Mouse (Mus musculus) neural tube, embryonic 12.5 days (tissue): ENCODE data around the gene Irf2bp1. TPM values are rescaled to one million over a fixed set of nuclear protein-coding genes. Genes with fewer than 3 reads are reported as not detected.

Source experiments
- ATAC-seq: fragments of 200-750 bp; cut with Nextera tagmentation; 2 replicates; pipeline ENCODE4 v1.8.0; 2017; ENCODE audit warnings: low read depth, mild to moderate bottlenecking, moderate TSS enrichment, moderate library complexity; ENCODE audit not compliant: low FRiP score
- H3K27ac ChIP-seq: fragments of 300-500 bp; sonication (generic); 2 replicates; pipeline ENCODE4 v1.5.1; 2016
- H3K27me3 ChIP-seq: fragments of 300-500 bp; sonication (generic); replicated peaks from 2 replicates; pipeline ENCODE4 v1.6.1; 2016; ENCODE audit warnings: mild to moderate bottlenecking
- H3K36me3 ChIP-seq: fragments of 300-500 bp; sonication (generic); 2 replicates; pipeline ENCODE4 v1.6.1; 2016; ENCODE audit warnings: mild to moderate bottlenecking
- H3K4me1 ChIP-seq: fragments of 300-500 bp; sonication (generic); 2 replicates; pipeline ENCODE4 v1.6.1; 2016
- H3K4me2 ChIP-seq: fragments of 300-500 bp; sonication (generic); replicated peaks from 2 replicates; pipeline ENCODE4 v1.6.1; 2016; ENCODE audit warnings: mild to moderate bottlenecking
- H3K4me3 ChIP-seq: fragments of 300-500 bp; sonication (generic); 2 replicates; pipeline ENCODE4 v1.5.1; 2016
- H3K9ac ChIP-seq: fragments of 300-500 bp; sonication (generic); 2 replicates; pipeline ENCODE4 v1.6.1; 2016; ENCODE audit warnings: mild to moderate bottlenecking
- H3K9me3 ChIP-seq: fragments of 300-500 bp; sonication (generic); 2 replicates; pipeline ENCODE4 v1.6.1; 2016; ENCODE audit warnings: mild to moderate bottlenecking
- WGBS: fragments of 180-500 bp; shearing (Covaris S2); methylation state at CpG from one replicate; pipeline ENCODE4 v1.1.7; 2016; 5-methylcytosine and 5-hydroxymethylcytosine counted together
- polyA plus RNA-seq: library from polyadenylated mRNA; unstranded; fragments of >200 nt; fragmentation: Nextera tagmentation; extraction: Ambion mirVana; gene quantifications from 2 replicates; pipeline ENCODE4 v1.2.1, GENCODE M21; 2016

Gene Irf2bp1
- polyA plus RNA-seq, 1 experiment from 2014 or later, result 45.2 TPM

- no peak overlapping the region for H3K4me2 ChIP-seq
- ATAC-seq, result no peak
- 0 out of 2 replicates have a peak, but pooled peaks cover 1% of the 10 kb centered on the region for H3K4me1 ChIP-seq
- H3K36me3 ChIP-seq, result no peaks in the 10 kb centered on the region
- H3K4me3 ChIP-seq, result no peak overlapping the region
- no peak overlapping the region for H3K9ac ChIP-seq
- 70% methylated on average over 2 of the region's 2 CpGs for WGBS
- no peak overlapping the region for H3K27ac ChIP-seq
- peaks cover 2% of the 10 kb centered on the region for H3K27me3 ChIP-seq
- H3K9me3 ChIP-seq, result no peaks in the 10 kb centered on the region
These were observed 17.3 kb upstream of the Irf2bp1 start for GRCm38 (mm10) chr7:18986503-18986902.

DNA sequence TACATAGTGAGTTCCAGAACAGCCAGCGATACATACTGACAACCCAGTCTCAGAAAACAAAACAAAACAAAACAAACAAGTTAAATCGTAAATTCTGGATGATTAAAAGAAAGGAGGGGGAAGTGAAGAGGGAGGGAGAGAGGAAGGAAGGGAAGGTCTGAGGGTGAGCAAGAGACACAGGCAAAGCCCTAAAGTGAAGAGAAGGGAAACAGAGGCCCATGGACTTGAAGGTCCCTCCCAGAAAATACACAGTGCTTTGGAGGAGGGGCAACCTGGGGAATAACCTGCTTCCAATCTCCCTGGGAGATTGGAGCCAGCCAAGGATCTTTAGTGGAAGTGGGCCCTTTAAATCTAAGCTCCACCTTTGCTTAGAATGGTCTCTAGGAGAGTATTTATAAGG is 16.7 kb upstream of the Irf2bp1 start, which contains the start of gene Nanos2:
TSS of gene Nanos2 (plus strand) at position 301 of the 400 bp plus-strand sequence.
- Histone ChIP-seq H3K27me3 (peaks cover 8% of the 10 kb centered on the region), H3K9ac (no peak within 1 kb of the TSS), H3K9me3 (no peaks in the 10 kb centered on the region), H3K4me1 (peaks cover 7% of the 10 kb centered on the region; the same call in 1 of the 2 replicates), H3K27ac (no peak within 1 kb of the TSS), H3K4me2 (no peak within 1 kb of the TSS), H3K4me3 (no peak within 1 kb of the TSS), H3K36me3 (no peaks in the 10 kb centered on the region)
- no peak for ATAC-seq
- 57% methylated on average over 2 of the region's 2 CpGs for WGBS

DNA sequence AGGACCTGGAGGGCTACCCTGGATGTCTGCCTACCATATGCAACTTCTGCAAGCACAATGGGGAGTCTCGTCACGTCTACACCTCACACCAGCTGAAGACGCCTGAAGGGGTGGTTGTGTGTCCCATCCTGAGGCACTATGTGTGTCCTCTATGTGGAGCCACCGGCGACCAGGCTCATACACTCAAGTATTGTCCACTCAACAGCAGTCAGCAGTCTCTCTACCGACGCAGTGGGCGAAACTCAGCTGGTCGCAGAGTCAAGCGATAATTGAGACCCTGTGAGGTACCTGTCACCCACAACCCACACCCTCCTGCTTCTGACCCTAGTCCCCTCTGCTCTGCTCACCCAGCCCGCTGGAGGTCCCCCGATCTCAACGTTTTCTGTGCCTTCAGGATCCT is 16.1 kb upstream of the Irf2bp1 start:
- Histone ChIP-seq H3K4me1 (peaks cover 14% of the 10 kb centered on the region; the same call in 1 of the 2 replicates), H3K9me3 (no peaks in the 10 kb centered on the region), H3K36me3 (no peaks in the 10 kb centered on the region), H3K9ac (no peak overlapping the region), H3K27ac (no peak overlapping the region), H3K4me3 (no peak overlapping the region), H3K4me2 (no peak overlapping the region), H3K27me3 (peaks cover 15% of the 10 kb centered on the region)
- no peak for ATAC-seq
- WGBS, result 79% methylated on average over 13 of the region's 13 CpGs

DNA sequence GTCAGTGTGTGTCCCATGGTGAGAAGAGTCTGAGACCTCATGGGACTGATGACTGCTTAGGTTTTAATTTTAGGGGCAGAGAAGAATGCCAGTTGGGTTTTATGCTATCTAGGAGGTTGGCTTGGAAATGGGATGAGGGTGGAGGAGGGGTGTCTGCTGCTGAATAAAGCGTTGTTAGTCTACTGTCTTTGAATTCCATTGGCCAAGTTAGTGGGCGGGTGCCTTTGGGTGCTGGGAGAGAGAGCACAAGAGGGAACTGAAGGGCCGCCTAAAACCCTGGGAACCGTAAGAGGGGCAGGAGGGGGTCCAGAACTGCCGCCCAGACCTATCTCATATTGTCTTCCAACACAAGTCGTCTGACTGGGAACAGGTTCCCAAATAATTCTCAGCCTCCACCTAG is 15.1 kb upstream of the Irf2bp1 start:
- ATAC-seq, result no peak
- Histone ChIP-seq H3K4me2 (no peak overlapping the region), H3K27me3 (peaks cover 23% of the 10 kb centered on the region), H3K9ac (no peak overlapping the region), H3K4me3 (no peak overlapping the region), H3K4me1 (peaks cover 22% of the 10 kb centered on the region), H3K27ac (no peak overlapping the region), H3K36me3 (no peaks in the 10 kb centered on the region), H3K9me3 (no peaks in the 10 kb centered on the region)
- WGBS, result 78% methylated on average over 6 of the region's 6 CpGs

- peak; percentile 21; the same call in 1 of the 2 replicates for ATAC-seq
- WGBS, result 8% methylated on average over 5 of the region's 5 CpGs
- Histone ChIP-seq H3K4me3 (peak overlapping the region; percentile 38), H3K27ac (0 out of 2 replicates have a peak overlapping the region, but pooled peaks have one; percentile 29), H3K4me1 (peaks cover 22% of the 10 kb centered on the region), H3K27me3 (peaks cover 23% of the 10 kb centered on the region), H3K9me3 (no peaks in the 10 kb centered on the region), H3K9ac (peak overlapping the region; percentile 10; the same call in 1 of the 2 replicates), H3K4me2 (peak overlapping the region; percentile 79), H3K36me3 (no peaks in the 10 kb centered on the region)
These were observed 13.8 kb upstream of the Irf2bp1 start for GRCm38 (mm10) chr7:18989995-18990394.

GRCm38 (mm10) chr7:18990601-18991295 is 13.1 kb upstream of the Irf2bp1 start, which contains the start of gene Mypop:
Gene Mypop (plus strand): TSS chr7:18991245.
- H3K9ac ChIP-seq, result peak within 1 kb of the TSS; percentile 60

DNA sequence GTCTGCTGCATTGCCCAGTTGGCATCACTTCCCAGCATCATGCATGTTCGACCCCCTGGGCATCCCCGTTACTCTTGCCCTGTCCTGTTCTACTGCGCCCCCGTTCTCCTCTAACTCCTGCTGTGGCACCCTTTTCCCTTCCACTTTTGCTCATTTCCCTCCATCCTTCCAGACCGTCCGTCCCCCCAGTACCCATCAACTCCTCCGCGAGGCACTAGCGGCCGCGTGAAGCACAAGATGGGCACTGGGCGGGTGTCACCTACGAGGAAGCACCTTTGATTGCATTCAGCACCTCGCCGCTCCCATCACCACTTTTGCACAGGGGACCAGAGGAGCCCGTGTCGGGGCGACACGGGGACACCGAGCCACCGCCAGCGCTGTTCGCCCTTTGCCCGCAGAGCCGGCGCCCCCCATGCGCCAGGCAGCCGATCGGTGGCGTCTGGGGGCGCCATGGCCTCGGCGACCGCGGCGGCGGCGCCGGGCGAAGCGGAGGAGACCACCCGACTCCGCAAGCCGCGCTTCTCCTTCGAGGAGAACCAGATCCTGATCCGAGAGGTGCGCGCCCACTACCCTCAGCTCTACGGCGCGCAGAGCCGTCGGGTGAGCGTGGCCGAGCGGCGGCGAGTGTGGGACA is 12.1 kb upstream of the Irf2bp1 start:
- Histone ChIP-seq H3K27me3 (peaks cover 23% of the 10 kb centered on the region), H3K4me3 (peak overlapping the region; percentile 50), H3K4me2 (peak overlapping the region; percentile 79), H3K9ac (peak overlapping the region; percentile 60), H3K9me3 (no peaks in the 10 kb centered on the region), H3K4me1 (peaks cover 22% of the 10 kb centered on the region), H3K27ac (no peak overlapping the region), H3K36me3 (no peaks in the 10 kb centered on the region)
- whole genome bisulfite sequencing, result under 1% methylated on average over 59 of the region's 59 CpGs
- ATAC-seq, result peak; percentile 1

More at GRCm38 (mm10) chr7:18990601-18991295, 13.1 kb upstream of the Irf2bp1 start, which contains the start of gene Mypop:
- ATAC-seq, result peak; percentile 94
- H3K4me3 ChIP-seq, result peak within 1 kb of the TSS; percentile 50
- H3K27ac ChIP-seq, result peak within 1 kb of the TSS; percentile 58
- H3K27me3 ChIP-seq, result peaks cover 23% of the 10 kb centered on the region
- peak within 1 kb of the TSS; percentile 79 for H3K4me2 ChIP-seq
- no peaks in the 10 kb centered on the region for H3K9me3 ChIP-seq
- peaks cover 22% of the 10 kb centered on the region for H3K4me1 ChIP-seq
- H3K36me3 ChIP-seq, result no peaks in the 10 kb centered on the region
- under 1% methylated on average over 37 of the region's 37 CpGs for WGBS

GRCm38 (mm10) chr7:18992294-18992675 is 11.6 kb upstream of the Irf2bp1 start:
- Histone ChIP-seq H3K27me3 (peaks cover 23% of the 10 kb centered on the region), H3K27ac (no peak overlapping the region), H3K36me3 (0 out of 2 replicates have a peak, but pooled peaks cover 1% of the 10 kb centered on the region), H3K4me1 (peaks cover 22% of the 10 kb centered on the region), H3K4me3 (peak overlapping the region; percentile 50), H3K9ac (peak overlapping the region; percentile 60), H3K4me2 (peak overlapping the region; percentile 79), H3K9me3 (no peaks in the 10 kb centered on the region)
- ATAC-seq, result no peak
- WGBS, result 4% methylated on average over 31 of the region's 31 CpGs

GRCm38 (mm10) chr7:18993036-18993435 is 10.8 kb upstream of the Irf2bp1 start:
- H3K4me1 ChIP-seq, result peaks cover 22% of the 10 kb centered on the region
- peaks cover 23% of the 10 kb centered on the region for H3K27me3 ChIP-seq
- WGBS, result 89% methylated on average over 5 of the region's 5 CpGs
- ATAC-seq, result no peak
- peak overlapping the region; percentile 79 for H3K4me2 ChIP-seq
- H3K9ac ChIP-seq, result no peak overlapping the region
- no peak overlapping the region for H3K27ac ChIP-seq
- H3K9me3 ChIP-seq, result no peaks in the 10 kb centered on the region
- H3K36me3 ChIP-seq, result peaks cover 4% of the 10 kb centered on the region; the same call in 1 of the 2 replicates
- peak overlapping the region; percentile 50; the same call in 1 of the 2 replicates for H3K4me3 ChIP-seq

- Histone ChIP-seq H3K27ac (no peak overlapping the region), H3K4me2 (no peak overlapping the region), H3K36me3 (peaks cover 4% of the 10 kb centered on the region; the same call in 1 of the 2 replicates), H3K4me3 (no peak overlapping the region), H3K27me3 (no peaks in the 10 kb centered on the region), H3K4me1 (peaks cover 16% of the 10 kb centered on the region), H3K9ac (no peak overlapping the region), H3K9me3 (no peaks in the 10 kb centered on the region)
- WGBS, result 40% methylated on average over 9 of the region's 9 CpGs
- no peak for ATAC-seq
These were observed 5.0 kb upstream of the Irf2bp1 start for GRCm38 (mm10) chr7:18998835-18999234.

DNA sequence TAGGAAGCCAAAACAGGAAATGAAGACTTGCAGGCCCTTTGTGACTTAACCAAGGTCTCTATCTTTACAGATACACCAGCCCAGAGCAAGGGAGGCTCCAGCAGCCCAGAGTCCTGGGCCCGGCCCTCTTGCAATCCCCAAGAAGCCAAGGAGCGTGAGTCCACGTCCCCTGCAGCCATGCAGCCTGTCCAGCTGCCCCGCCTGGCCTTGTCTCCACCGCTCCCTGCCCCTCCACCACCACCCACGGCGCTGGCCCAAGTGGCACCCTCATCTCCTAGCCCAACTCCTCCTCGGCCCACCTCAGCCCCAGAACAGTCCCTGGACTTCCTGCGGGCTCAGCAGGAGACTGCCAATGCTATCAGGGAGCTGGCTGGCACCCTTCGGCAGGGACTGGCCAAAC is 3.4 kb upstream of the Irf2bp1 start:
- Histone ChIP-seq H3K27ac (no peak overlapping the region), H3K4me2 (peak overlapping the region; percentile 62), H3K9me3 (no peaks in the 10 kb centered on the region), H3K4me1 (peaks cover 27% of the 10 kb centered on the region), H3K9ac (peak overlapping the region; percentile 61), H3K27me3 (no peaks in the 10 kb centered on the region), H3K4me3 (peak overlapping the region; percentile 36), H3K36me3 (peaks cover 9% of the 10 kb centered on the region)
- 40% methylated on average over 10 of the region's 10 CpGs for WGBS
- no peak for ATAC-seq

GRCm38 (mm10) chr7:19001066-19001806 is 2.6 kb upstream of the Irf2bp1 start:
- peak overlapping the region; percentile 36 for H3K4me3 ChIP-seq
- H3K4me2 ChIP-seq, result peak overlapping the region; percentile 62
- no peaks in the 10 kb centered on the region for H3K9me3 ChIP-seq
- H3K9ac ChIP-seq, result peak overlapping the region; percentile 61
- H3K4me1 ChIP-seq, result peaks cover 35% of the 10 kb centered on the region
- no peak overlapping the region for H3K27ac ChIP-seq
- ATAC-seq, result no peak
- no peaks in the 10 kb centered on the region for H3K27me3 ChIP-seq
- H3K36me3 ChIP-seq, result peaks cover 16% of the 10 kb centered on the region
- WGBS, result 32% methylated on average over 18 of the region's 18 CpGs
